Mouse (Mus musculus) CH12.LX (cell line): ENCODE data around the gene Kng2. TPM values are rescaled to one million over a fixed set of nuclear protein-coding genes. Genes with fewer than 3 reads are reported as not detected.

Experiments used
- DNase-seq: peaks from one replicate; pipeline ENCODE4 v3.0.0-alpha.2; 2013; ENCODE audit errors: extremely low read depth
- H3K27ac ChIP-seq: 2 replicates; pipeline ENCODE4 v1.5.1; 2012; ENCODE audit warnings: low read depth, mild to moderate bottlenecking, control low read depth, moderate library complexity; ENCODE audit not compliant: insufficient read depth
- H3K27me3 ChIP-seq: replicated peaks from 2 replicates; pipeline ENCODE3; 2012; ENCODE audit warnings: inconsistent platforms
- H3K36me3 ChIP-seq, 2 experiments: replicated peaks in 1 of 2; 2 replicates each; pipeline versions ENCODE3 to v1.6.1; 2012; ENCODE audit warnings: inconsistent platforms in 1 of 2, low read length in 1 of 2, mild to moderate bottlenecking in 1 of 2, mixed read lengths in 1 of 2, moderate library complexity in 1 of 2; ENCODE audit not compliant: control insufficient read depth in 1 of 2, insufficient read depth in 1 of 2
- H3K4me1 ChIP-seq, 2 experiments: 2 replicates each; pipeline ENCODE4 v1.6.1; 2012; ENCODE audit warnings: inconsistent platforms in 1 of 2, moderate library complexity in 1 of 2; ENCODE audit not compliant: insufficient read depth in 2 of 2, control insufficient read depth in 1 of 2
- H3K4me2 ChIP-seq: 2 replicates; pipeline ENCODE4 v1.6.1; 2012; ENCODE audit warnings: low read depth, mild to moderate bottlenecking, control low read depth; ENCODE audit not compliant: poor library complexity, insufficient read depth, severe bottlenecking
- H3K4me3 ChIP-seq, 3 experiments: fragments of 150-350 bp in 1 of 3; sonication (generic) in 1 of 3; replicated peaks in 1 of 3; 2 replicates each; pipeline versions ENCODE3 to v1.5.1; 2011 to 2012; ENCODE audit warnings: low read depth in 2 of 3, low read length in 2 of 3, mild to moderate bottlenecking in 2 of 3, moderate library complexity in 2 of 3, control low read depth in 1 of 3, improper control_type of control experiment in 1 of 3, inconsistent platforms in 1 of 3, mixed read lengths in 1 of 3; ENCODE audit not compliant: poor library complexity in 1 of 3
- H3K79me2 ChIP-seq: replicated peaks from 2 replicates; pipeline ENCODE4 v1.6.1; 2012; ENCODE audit warnings: mild to moderate bottlenecking, moderate library complexity; ENCODE audit not compliant: control insufficient read depth, poor library complexity, insufficient read depth, severe bottlenecking; ENCODE audit errors: extremely low read depth
- H3K9ac ChIP-seq: 2 replicates; pipeline ENCODE4 v1.6.1; 2012; ENCODE audit warnings: low read depth, mild to moderate bottlenecking, control low read depth, moderate library complexity; ENCODE audit not compliant: insufficient read depth
- H3K9me3 ChIP-seq: replicated peaks from 2 replicates; pipeline ENCODE3; 2012; ENCODE audit warnings: low read length, inconsistent platforms, mixed read lengths
- CHD1 ChIP-seq: IDR thresholded peaks from 2 replicates; pipeline ENCODE4 v1.6.1; 2012; ENCODE audit warnings: low read depth, low read length, improper control_type of control experiment, inconsistent platforms
- CHD2 ChIP-seq: IDR thresholded peaks from 2 replicates; pipeline ENCODE4 v1.6.1; 2011; ENCODE audit warnings: low read length, improper control_type of control experiment
- EP300 ChIP-seq: IDR thresholded peaks from 2 replicates; pipeline ENCODE4 v1.6.1; 2011; ENCODE audit warnings: low read length, improper control_type of control experiment
- ETS1 ChIP-seq: conservative IDR thresholded peaks from 2 replicates; pipeline ENCODE4 v1.6.1; 2012; ENCODE audit warnings: low read depth, mild to moderate bottlenecking, inconsistent platforms, low read length, improper control_type of control experiment, moderate library complexity
- GABPA ChIP-seq: IDR thresholded peaks from 2 replicates; pipeline ENCODE4 v1.6.1; 2012; ENCODE audit warnings: low read depth, low read length, improper control_type of control experiment, inconsistent platforms; ENCODE audit not compliant: insufficient replicate concordance
- HCFC1 ChIP-seq: IDR thresholded peaks from 2 replicates; pipeline ENCODE4 v1.6.1; 2012; ENCODE audit warnings: low read depth, mild to moderate bottlenecking, inconsistent platforms, low read length, improper control_type of control experiment
- JUN ChIP-seq: IDR thresholded peaks from 2 replicates; pipeline ENCODE4 v1.6.1; 2011; ENCODE audit warnings: low read depth, mild to moderate bottlenecking, low read length, improper control_type of control experiment, moderate library complexity; ENCODE audit not compliant: insufficient read depth
- MAFK ChIP-seq: IDR thresholded peaks from 2 replicates; pipeline ENCODE4 v1.6.1; 2011; ENCODE audit warnings: low read length, improper control_type of control experiment; ENCODE audit not compliant: insufficient replicate concordance
- MAX ChIP-seq: IDR thresholded peaks from 2 replicates; pipeline ENCODE4 v1.6.1; 2011; ENCODE audit warnings: low read length, improper control_type of control experiment
- MAZ ChIP-seq: IDR thresholded peaks from 2 replicates; pipeline ENCODE4 v1.6.1; 2012; ENCODE audit warnings: low read depth, mild to moderate bottlenecking, inconsistent platforms, low read length, improper control_type of control experiment, moderate library complexity
- MEF2A ChIP-seq: IDR thresholded peaks from 2 replicates; pipeline ENCODE4 v1.6.1; 2014; ENCODE audit warnings: low read depth, mild to moderate bottlenecking, inconsistent platforms, low read length, improper control_type of control experiment, borderline replicate concordance
- MXI1 ChIP-seq: IDR thresholded peaks from 2 replicates; pipeline ENCODE4 v1.6.1; 2011; ENCODE audit warnings: mild to moderate bottlenecking, low read depth, low read length, improper control_type of control experiment
- MYC ChIP-seq: IDR thresholded peaks from 2 replicates; pipeline ENCODE4 v1.6.1; 2011; ENCODE audit warnings: low read depth, mild to moderate bottlenecking, improper control_type of control experiment, low read length
- NELFE ChIP-seq: IDR thresholded peaks from 2 replicates; pipeline ENCODE4 v1.6.1; 2011; ENCODE audit warnings: low read depth, low read length, improper control_type of control experiment
- NRF1 ChIP-seq: IDR thresholded peaks from 2 replicates; pipeline ENCODE4 v1.6.1; 2014; ENCODE audit warnings: low read depth, mild to moderate bottlenecking, inconsistent platforms, low read length, improper control_type of control experiment, moderate library complexity
- PAX5 ChIP-seq: IDR thresholded peaks from 2 replicates; pipeline ENCODE4 v1.6.1; 2012; ENCODE audit warnings: low read length, inconsistent platforms, mixed read lengths
- POLR2AphosphoS2 ChIP-seq: IDR thresholded peaks from 2 replicates; pipeline ENCODE4 v1.6.1; 2011; ENCODE audit warnings: low read depth, low read length, improper control_type of control experiment
- RAD21 ChIP-seq: IDR thresholded peaks from 2 replicates; pipeline ENCODE4 v1.6.1; 2011; ENCODE audit warnings: low read depth, mild to moderate bottlenecking, low read length, improper control_type of control experiment, moderate library complexity
- RCOR1 ChIP-seq: conservative IDR thresholded peaks from 2 replicates; pipeline ENCODE4 v1.6.1; 2012; ENCODE audit warnings: low read depth, mild to moderate bottlenecking, inconsistent platforms, low read length, improper control_type of control experiment
- SMC3 ChIP-seq: IDR thresholded peaks from 2 replicates; pipeline ENCODE4 v1.6.1; 2011; ENCODE audit warnings: low read depth, low read length, improper control_type of control experiment
- USF1 ChIP-seq: IDR thresholded peaks from 2 replicates; pipeline ENCODE4 v1.6.1; 2014; ENCODE audit warnings: low read depth, mild to moderate bottlenecking, inconsistent platforms, low read length, improper control_type of control experiment
- ZC3H11A ChIP-seq: IDR thresholded peaks from 2 replicates; pipeline ENCODE4 v1.6.1; 2012; ENCODE audit warnings: low read depth, mild to moderate bottlenecking, inconsistent platforms, low read length, improper control_type of control experiment
- ZMIZ1 ChIP-seq: IDR thresholded peaks from 2 replicates; pipeline ENCODE4 v1.6.1; 2012; ENCODE audit warnings: low read depth, mild to moderate bottlenecking, inconsistent platforms, low read length, improper control_type of control experiment
- ZNF384 ChIP-seq: IDR thresholded peaks from 2 replicates; pipeline ENCODE4 v1.6.1; 2012; ENCODE audit warnings: low read depth, low read length, improper control_type of control experiment, inconsistent platforms
- dilution Hi-C: fragments of 300-500 bp; cut with MboI; formaldehyde crosslinking; loops from 2 replicates; pipeline ENCODE4 v1.14.3; 2020; ENCODE audit warnings: low sequenced_read_pairs; ENCODE audit not compliant: extremely low pct_unique_long_range_greater_than_20kb, extremely low pct_ligation_motif_present
- in situ Hi-C: fragments of 300-500 bp; cut with MboI; formaldehyde crosslinking; loops from 3 replicates; pipeline ENCODE4 v1.14.3; 2019; ENCODE audit warnings: low sequenced_read_pairs, low pct_ligation_motif_present, low pct_unique_long_range_greater_than_20kb, mixed read lengths
- polyA plus RNA-seq: library from polyadenylated mRNA; unstranded; fragments of >175 nt; gene quantifications from 2 replicates; pipeline ENCODE4 v1.2.1, GENCODE M21; 2012; ENCODE audit warnings: low read depth; ENCODE audit not compliant: insufficient read length
- total RNA-seq, 2 experiments: library from RNA; depleted of rRNA; stranded (reverse); fragments of 300-350 nt in 1 of 2; fragments of >200 nt in 1 of 2; gene quantifications; 2 replicates each; pipeline ENCODE4 v1.2.3; 2012 to 2014

The Kng2 gene
- total and polyA plus RNA-seq, 3 experiments = not detected

DNA sequence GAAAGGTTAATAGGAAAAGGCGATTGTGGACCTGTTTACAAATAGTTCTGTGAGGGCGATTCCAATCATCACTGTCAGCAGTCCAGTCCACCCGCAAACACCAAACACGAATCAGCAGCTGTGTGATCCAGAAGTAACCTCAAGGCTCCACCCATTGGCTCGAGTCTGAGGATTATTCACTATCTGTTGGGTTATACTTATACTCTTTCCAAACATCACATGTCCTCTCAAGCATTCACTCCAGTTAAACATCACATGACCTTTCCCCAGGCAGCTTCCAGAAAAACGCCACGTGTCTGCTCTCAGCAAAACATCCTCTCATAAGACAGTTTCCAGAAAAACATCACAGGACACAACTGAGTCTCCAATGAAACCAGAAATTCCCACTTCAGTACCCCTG is 8.5 kb upstream of the Kng2 start:
- TF ChIP-seq MXI1 = no peak
- no peak for TF ChIP-seq PAX5
- TF ChIP-seq CHD1 = no peak
- TF ChIP-seq POLR2AphosphoS2 = no peak
- TF ChIP-seq MAZ = no peak
- TF ChIP-seq HCFC1 = no peak
- TF ChIP-seq MYC = no peak
- TF ChIP-seq MAX = no peak
- TF ChIP-seq MAFK = no peak
- TF ChIP-seq EP300 = no peak
- no peak for TF ChIP-seq ETS1
- no peak for TF ChIP-seq ZC3H11A
- TF ChIP-seq RCOR1 = no peak
- H3K79me2 ChIP-seq = no peaks in the 10 kb centered on the region
- H3K9ac ChIP-seq = no peak overlapping the region
- H3K4me3 ChIP-seq = no peak overlapping the region
- no peaks in the 10 kb centered on the region for H3K36me3 ChIP-seq
- dilution Hi-C loops = no loop called here
- no peak overlapping the region for H3K27ac ChIP-seq
- in situ Hi-C loops = no loop called here
- H3K4me1 ChIP-seq = no peaks in the 10 kb centered on the region
- DNase-seq = no peak
- H3K27me3 ChIP-seq = no peaks in the 10 kb centered on the region
- H3K4me2 ChIP-seq = no peak overlapping the region
- H3K9me3 ChIP-seq = no peaks in the 10 kb centered on the region

DNA sequence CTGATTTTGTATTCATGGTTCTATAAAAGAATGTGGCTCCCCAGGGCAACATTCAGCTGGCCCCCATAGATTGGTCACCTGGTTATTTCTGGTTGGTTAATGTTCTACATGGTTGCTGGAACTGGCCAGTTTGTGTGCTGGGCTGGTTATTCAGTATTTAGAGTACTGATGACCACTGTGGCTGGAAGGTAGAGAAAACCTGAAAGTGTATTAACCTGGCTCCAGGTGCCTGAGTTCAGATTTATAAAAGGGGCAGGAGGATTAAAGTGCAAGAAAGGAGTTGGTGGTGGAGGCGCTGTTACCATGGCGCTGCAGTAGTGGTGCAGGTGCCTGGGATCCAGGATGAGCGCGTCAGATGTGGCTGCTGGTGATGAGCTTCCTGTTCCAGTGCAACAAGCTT is 4.4 kb upstream of the Kng2 start:
- no peak overlapping the region for H3K4me3 ChIP-seq
- in situ Hi-C loops (no loop called here), dilution Hi-C loops (no loop called here)
- no peak overlapping the region for H3K4me2 ChIP-seq
- DNase-seq = no peak
- H3K9ac ChIP-seq = no peak overlapping the region
- no peaks in the 10 kb centered on the region for H3K27me3 ChIP-seq
- H3K4me1 ChIP-seq = peaks cover 0 to 5% of the 10 kb centered on the region in 2 experiments; a peak in 1 of 4 replicates
- peaks cover 2% of the 10 kb centered on the region for H3K9me3 ChIP-seq
- TF ChIP-seq NELFE = no peak
- no peak for TF ChIP-seq MXI1
- no peaks in the 10 kb centered on the region for H3K36me3 ChIP-seq
- no peaks in the 10 kb centered on the region for H3K79me2 ChIP-seq
- H3K27ac ChIP-seq = no peak overlapping the region

DNA sequence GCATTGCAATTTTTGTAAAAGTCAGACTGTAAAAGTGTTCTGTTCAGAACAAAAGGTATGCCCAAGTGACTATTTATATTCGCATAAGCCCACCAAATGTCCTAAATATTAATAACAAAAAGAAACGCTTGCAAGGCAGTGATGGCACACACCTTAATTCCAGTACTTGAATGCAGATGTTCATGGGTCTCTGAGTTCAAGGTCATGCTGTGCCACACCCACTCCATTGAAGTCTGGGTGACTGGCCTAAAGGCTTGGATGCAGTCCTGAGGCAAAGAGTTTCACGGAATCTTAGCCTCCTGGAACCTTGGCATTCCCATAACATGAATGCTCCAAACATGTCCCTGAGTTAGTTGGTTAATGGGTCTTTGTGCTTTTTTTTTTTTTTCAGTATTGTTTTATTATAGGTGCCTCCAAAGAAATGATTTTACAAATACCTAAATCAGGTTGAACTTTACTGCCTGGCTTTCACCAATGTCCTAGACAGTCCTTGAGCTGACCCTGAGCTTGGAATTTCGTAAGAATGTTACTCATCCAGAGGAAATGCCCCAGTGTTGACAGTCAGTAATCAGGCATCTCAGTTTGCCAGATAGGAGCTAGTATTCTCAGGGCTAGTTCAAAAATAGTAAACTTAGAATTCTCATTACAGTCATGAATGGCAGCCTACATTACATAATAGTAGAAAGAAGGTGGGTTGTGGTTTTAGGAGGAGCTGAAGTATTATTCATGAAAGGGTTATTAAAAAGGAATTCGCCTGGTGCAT is 1.6 kb upstream of the Kng2 start:
- peaks cover 2% of the 10 kb centered on the region for H3K9me3 ChIP-seq
- H3K27me3 ChIP-seq = no peaks in the 10 kb centered on the region
- H3K36me3 ChIP-seq = no peaks in the 10 kb centered on the region
- H3K4me3 ChIP-seq = no peak overlapping the region
- no peak for DNase-seq
- no peak overlapping the region for H3K27ac ChIP-seq
- H3K4me2 ChIP-seq = no peak overlapping the region
- H3K79me2 ChIP-seq = no peaks in the 10 kb centered on the region
- dilution Hi-C loops = no loop called here
- peaks cover 0 to 5% of the 10 kb centered on the region in 2 experiments; a peak in 1 of 4 replicates for H3K4me1 ChIP-seq
- in situ Hi-C loops = no loop called here
- no peak overlapping the region for H3K9ac ChIP-seq
- TF ChIP-seq RAD21 (no peak), PAX5 (no peak), ETS1 (no peak), NELFE (no peak), ZMIZ1 (no peak), ZNF384 (no peak), JUN (no peak), RCOR1 (no peak), CHD2 (no peak), SMC3 (no peak), NRF1 (no peak), USF1 (no peak), GABPA (no peak), MEF2A (no peak)
